Mouse (Mus musculus): ENCODE results near the gene Ifrd2. TPM values are rescaled to one million over a fixed set of nuclear protein-coding genes. Genes with fewer than 3 reads are reported as not detected.

Gene Ifrd2
- 10 to 100 TPM; 44.6 to 49.7 TPM for total RNA-seq (2021)
- long read RNA-seq, experiment 1, transcript Ifrd2-201 (12 exons, 2,056 nt) = major isoform, 79 of 88 reads
- long read RNA-seq, experiment 1, partial matches to known transcripts = 1 of 88 reads
- long read RNA-seq, experiment 1, other reads (novel, unspliced or antisense) = 7 of 88 reads
- long read RNA-seq, experiment 2, transcript Ifrd2-201 (12 exons, 2,056 nt) = major isoform, 61 of 70 reads
- long read RNA-seq, experiment 2, partial matches to known transcripts = 3 of 70 reads
- long read RNA-seq, experiment 2, other reads (novel, unspliced or antisense) = 5 of 70 reads

DNA sequence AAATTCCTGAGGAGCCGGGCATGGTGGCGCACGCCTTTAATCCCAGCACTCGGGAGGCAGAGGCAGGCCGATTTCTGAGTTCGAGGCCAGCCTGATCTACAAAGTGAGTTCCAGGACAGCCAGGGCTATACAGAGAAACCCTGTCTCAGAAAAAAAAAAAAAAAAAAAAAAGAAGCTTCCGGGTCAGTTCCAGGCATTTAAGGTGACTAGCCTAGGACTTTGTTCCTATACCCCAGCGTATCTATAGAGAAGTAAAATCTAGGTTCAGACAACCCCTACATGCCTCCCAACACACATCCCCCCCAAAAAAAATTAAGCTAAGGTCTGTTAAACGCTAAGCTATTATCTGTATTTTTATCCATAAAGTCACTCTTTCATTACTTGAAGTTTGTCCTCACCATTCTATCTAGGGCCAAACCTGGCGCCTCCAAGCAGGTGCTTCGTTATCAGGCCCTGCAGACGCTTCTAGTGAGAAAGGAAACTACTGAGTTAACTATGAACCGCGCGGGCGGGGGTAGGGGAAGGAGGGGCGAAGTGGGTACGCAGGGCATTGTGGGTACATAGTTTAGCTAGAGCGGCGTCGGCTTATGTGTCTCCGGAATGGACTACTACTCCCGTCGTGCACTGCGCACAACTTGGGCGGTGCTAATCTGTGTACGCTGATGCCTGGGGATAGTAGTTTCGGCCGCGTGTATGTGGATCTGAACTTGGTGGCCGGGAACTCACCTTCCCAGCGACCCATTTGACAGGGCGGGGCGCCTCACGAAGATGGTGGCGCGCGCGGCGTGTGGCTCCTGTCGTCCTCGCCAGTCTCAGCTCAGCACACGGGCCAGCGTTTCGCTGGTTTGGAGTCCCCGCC, at the start of gene Ifrd2:
TSS of gene Ifrd2 (plus strand) at position 669 of the 859 bp plus-strand sequence.
- DNase-seq (ENCODE audit: low spot score) = peak; percentile 98

GRCm38 (mm10) chr9:107538231-107538630, 49.2 kb upstream of the Ifrd2 start:
- no peak for DNase-seq (ENCODE audit: low spot score)

DNA sequence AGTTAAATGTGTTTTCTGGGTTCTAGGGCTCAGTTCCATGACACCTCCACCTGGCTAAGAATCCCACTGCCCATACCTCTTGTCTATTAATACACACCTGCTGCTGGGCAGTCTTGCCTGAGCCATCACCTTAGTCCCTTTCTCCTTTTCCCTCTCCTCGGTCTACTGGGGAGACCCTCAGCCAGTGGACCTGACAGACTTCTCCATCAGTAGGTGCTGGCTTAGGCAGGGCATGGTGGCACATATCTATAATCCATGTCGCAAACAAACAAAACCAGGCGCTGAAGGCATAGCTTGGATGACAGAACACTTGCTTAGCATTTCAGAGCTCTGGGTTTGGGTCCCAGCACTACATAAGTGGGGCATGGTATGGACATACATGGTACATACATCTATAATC, 48.7 kb upstream of the Ifrd2 start:
- no peak for DNase-seq (ENCODE audit: low spot score)

DNA sequence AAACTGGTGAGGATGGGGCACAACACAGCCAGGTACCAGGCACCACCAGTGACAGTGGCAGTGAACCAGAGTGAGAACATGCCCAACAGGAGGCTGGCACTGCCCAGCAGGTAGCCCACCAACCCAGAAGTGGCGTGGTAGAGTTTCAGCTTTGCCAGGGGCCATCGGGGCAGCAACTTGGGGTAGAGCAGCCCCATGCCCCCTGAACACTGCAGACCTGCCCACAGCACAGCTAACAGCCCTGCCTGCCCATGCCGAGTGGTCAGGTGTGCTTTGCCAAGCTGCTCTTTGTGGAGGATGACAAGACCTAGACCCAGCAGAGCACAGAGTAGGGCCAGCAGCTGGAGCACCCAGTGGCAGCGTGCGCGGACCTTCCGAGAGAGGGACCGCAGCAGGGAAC, 47.5 kb upstream of the Ifrd2 start:
- no peak for DNase-seq (ENCODE audit: low spot score)

DNA sequence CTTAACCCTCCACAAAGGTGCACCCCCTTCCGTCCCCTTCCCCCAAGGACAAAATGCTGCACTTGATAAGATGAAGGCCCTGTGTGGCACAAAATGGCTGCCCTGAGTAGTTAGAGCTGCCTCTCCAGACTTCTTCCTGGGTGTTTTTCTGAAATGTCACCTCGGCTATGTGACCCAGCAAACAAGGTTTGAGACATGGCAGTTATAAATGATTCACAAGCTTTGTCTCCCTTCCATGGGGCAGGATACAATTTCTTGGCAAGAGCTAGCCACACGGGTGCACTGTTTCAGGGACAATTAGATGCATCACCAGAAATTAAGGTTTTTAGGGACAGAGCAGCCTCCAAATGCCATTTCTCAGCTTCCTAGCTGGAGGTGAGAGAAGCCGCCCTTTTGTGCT, 47.0 kb upstream of the Ifrd2 start:
- DNase-seq (ENCODE audit: low spot score) = no peak

DNA sequence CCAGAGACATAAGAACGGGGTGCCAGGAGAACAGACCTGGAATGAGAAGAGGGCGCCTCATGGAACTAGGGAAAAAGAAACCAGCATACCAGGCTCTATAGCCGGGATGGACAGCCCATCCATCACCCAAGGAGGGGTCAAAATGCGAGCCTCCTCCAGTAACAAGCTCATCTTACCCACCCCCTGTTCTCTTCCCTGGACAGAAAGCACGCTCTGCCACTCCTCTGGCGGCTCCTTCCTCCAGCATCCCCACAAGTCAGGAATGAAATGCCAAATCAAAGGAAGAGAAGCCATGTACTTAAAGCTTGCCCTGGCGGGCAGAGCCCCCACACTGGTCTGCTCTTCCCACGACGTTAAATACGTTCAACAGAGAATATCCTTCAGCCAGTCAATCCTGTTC, 46.4 kb upstream of the Ifrd2 start:
- no peak for DNase-seq (ENCODE audit: low spot score)

DNA sequence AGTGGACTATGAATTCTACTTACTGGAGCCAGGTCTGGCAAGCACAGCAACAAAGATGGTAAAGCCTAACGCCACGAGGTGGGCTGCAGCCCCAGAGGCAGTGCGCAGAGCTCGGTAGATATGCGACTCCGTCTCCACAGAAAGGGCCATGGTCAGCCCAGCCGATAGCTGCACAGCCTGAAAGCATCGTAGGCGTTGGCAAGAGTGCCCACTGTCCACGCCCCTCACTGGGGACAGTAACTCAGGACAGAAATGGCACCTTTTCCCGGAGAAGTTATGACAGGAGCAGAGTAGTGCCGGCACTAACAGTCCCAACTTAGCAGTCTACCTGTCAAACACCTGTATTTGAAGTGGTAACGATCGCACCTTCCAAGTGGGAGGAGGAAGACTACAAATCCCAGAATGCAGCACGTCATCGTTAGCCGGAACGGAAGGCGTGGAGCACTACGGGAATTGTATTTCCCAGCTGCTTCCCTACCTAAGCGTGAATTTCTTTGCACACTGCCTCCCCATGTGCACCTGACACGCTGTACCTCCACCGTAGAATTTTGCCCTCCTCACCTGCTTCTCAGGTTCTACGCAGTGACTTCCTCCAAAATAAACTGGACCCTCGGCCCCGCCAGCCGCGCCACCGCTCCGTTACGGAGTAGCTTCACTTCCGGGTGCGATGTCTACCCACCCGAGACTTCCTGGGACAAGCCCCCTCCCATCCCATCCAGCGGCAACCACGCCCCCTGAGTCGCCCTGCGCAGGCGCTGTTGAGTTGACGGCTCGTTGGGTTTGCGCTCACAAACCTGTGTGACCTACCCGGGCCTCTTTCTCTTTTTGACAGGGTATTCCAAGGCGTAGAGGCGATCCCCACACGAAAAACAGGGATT, 45.7 kb upstream of the Ifrd2 start, which contains the start of the genes Cyb561d2 and Nprl2:
TSS of gene Cyb561d2 (minus strand) at position 720 of the 878 bp plus-strand sequence.
TSS of gene Nprl2 (plus strand) at position 753 of the 878 bp plus-strand sequence.
- DNase-seq (ENCODE audit: low spot score) = peak; percentile 95

DNA sequence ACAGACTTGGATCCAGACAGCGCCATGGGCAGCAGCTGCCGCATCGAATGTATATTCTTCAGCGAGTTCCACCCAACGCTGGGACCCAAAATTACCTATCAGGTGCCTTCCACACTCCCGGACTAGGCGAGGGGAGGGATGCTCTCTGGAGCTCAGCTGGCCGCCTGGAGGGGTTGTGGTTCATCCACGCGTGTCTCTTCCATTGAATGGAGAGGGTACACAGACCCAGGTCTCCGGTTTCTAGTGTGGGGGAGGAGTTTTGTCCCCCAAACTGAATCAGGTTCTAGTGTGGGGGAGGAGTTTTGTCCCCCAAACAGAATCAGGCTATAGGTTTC, 45.1 kb upstream of the Ifrd2 start:
- DNase-seq (ENCODE audit: low spot score) = no peak

DNA sequence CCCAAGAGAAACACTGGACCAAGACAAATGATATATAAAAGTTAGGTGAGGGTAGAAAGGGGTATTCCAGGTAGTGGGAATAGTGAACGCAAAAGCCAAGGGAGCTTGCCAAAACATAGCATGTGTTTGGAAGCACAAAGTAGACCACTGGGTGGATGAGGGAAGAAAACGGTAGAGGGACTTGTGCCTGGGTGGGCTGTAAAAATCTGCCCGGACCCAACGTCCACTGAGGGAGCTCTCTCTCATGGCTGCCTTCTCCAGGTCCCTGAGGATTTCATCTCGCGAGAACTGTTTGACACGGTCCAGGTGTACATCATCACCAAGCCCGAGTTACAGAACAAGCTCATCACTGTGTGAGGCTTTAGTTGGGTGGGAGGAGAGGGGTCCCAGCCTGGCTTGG, 44.7 kb upstream of the Ifrd2 start:
- no peak for DNase-seq (ENCODE audit: low spot score)

DNA sequence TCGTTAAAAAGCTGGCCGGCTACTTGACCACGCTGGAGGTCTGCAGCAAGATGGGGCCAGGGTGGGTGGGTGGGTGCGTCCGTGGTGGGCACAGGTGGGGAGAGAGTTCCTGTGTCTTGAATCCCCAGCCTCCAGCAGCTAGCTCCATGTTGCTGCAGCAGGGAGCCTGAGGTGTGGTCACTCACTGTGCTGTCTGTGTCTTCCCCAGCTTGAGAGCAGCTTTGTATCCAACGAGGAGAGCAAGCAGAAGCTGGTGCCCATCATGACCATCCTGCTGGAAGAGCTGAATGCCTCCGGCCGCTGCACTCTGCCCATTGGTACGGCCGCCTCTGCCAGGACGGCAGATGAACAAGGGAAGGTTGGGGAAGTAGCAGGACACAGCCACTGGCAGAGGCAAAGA, 44.1 kb upstream of the Ifrd2 start:
- no peak for DNase-seq (ENCODE audit: low spot score)

GRCm38 (mm10) chr9:107544196-107544700, 43.2 kb upstream of the Ifrd2 start:
- no peak for DNase-seq (ENCODE audit: low spot score)

- DNase-seq (ENCODE audit: low spot score) = no peak
Observed at GRCm38 (mm10) chr9:107544729-107545128, 42.7 kb upstream of the Ifrd2 start.

- DNase-seq (ENCODE audit: low spot score) = no peak
Observed at GRCm38 (mm10) chr9:107545199-107545598, 42.2 kb upstream of the Ifrd2 start.

DNA sequence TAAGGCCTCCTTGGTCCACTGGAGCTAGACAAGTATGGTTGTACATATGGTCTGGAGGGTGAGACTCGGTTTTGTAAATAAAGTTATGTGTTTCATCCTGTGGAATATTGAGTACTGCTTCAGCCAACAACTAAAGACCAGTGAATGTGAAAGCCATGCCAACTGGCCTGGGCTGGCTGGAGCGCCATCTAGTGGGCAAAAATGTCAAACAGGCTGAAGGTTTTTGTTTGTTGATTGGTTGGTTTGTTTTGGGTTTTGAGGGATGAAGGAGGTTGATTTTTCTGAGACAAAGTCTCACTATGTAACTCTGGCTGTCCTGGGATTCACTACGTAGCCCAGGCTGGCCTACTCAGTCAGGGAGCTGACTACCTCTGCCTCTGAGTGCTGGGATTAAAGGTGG, 41.8 kb upstream of the Ifrd2 start:
- DNase-seq (ENCODE audit: low spot score) = peak; percentile 78

DNA sequence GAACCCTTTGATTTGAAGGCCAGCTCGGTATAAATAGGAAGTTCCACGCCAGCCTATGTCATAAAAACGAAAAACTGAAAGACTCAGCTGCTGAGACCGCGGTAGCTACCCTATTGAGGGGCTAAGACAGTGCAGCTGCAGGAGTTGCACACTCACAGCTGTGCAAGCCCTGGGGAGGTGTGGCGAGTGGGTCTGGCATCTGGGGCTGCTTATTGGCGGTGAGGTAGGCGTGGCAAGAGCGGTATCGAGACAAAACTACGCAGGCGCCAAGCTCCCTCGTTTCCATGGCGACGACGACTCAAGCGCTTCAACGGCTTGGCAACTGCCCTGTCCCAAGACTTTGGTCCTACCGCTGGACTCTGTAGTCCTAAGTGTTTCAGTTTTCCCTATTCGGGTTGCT, 40.4 kb upstream of the Ifrd2 start, which contains the start of gene Zmynd10:
TSS of gene Zmynd10 (plus strand) at position 273 of the 400 bp plus-strand sequence.
- peak; percentile 81 for DNase-seq (ENCODE audit: low spot score)

DNA sequence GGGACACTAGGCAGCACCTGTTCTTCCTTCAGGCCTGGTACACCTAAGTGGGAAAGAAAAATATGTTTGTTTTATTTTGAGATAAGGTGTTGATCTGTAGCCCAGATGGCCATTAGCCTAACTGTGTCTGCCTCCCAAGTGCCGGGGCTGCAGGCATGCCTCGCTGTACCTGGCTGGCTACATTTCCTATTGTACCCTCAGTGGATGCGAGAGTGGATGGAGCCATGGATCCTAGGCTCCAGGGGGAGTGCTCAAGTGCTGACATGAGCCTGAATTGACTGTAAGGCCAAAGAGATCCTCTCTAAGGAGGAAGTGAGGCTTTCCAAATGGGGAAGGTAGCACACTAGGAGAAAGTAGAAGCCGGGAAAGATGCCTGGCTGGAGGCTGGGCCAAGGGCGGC, 39.5 kb upstream of the Ifrd2 start:
- no peak for DNase-seq (ENCODE audit: low spot score)

DNA sequence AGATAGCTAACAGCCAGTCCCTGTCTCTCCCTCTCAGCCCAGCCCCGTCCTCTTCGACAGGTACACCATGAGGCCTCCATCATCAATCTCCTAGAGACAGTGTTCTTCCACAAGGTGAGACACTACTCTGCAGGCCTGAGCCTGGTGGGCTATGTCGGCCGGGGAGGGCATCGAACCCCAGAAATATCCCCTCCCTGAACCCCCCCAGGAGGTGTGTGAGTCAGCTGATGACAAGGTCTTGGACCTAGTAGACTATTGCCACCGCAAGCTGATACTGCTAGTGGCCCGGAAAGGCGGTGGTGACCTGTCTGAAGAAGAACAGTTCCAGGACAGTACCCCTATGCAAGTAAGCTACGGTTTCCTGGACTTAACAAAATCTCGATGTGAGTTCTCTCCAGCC, 38.6 kb upstream of the Ifrd2 start:
- no peak for DNase-seq (ENCODE audit: low spot score)

GRCm38 (mm10) chr9:107549297-107550074, 38.0 kb upstream of the Ifrd2 start:
- no peak for DNase-seq (ENCODE audit: low spot score)

- DNase-seq (ENCODE audit: low spot score) = no peak
Observed at GRCm38 (mm10) chr9:107550491-107551116, 36.8 kb upstream of the Ifrd2 start.
